8 mouse cellular contexts compared by ENCODE assay signal in the genomic region with DNA sequence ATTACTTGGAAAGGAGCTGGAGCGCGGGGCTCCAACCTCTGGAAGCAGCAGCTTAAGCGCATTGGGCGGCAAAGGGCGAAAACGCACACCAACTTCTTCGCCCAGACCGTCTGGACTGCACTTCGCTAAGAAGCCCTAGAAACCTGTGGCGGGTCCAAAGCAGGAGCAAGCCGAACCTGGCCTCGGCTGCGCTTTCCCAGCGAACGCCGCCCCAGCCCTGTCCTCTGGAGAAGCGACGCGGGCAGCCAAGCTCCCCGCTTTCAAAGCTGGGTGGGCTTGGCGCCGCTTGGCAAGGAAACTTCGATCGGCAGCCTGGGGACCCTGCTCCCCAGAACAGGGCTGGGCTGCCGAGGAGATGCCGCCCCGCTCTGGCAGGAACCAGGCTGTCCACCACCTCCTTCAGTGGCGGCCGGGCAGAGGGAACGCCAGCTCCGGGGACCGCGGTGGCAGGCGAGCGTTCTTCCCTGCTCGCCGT. TPM values are rescaled to one million over a fixed set of nuclear protein-coding genes. Genes with fewer than 3 reads are reported as not detected.
A peak's percentile ranks its signal among the peaks of the same experiment; 100 is the strongest.
DNase-seq lines count a peak whose midpoint lies in the region; TF ChIP-seq lines count a peak whose summit lies in the region.

No protein-coding gene starts in this region.

- 0 out of 2 replicates have a peak, but pooled peaks cover 2% of the 10 kb centered on the region for H3K4me1 ChIP-seq in heart, embryonic 10.5 days
- H3K4me1 ChIP-seq in ES-E14 (ENCODE audit: control insufficient read depth in 2 of 2, insufficient read depth in 2 of 2, low read length in 2 of 2, poor library complexity in 1 of 2), result peaks cover 0 to 2% of the 10 kb centered on the region in 2 experiments; a peak in 1 of 4 replicates
- H3K4me1 ChIP-seq in forebrain, embryonic 10.5 days, result peaks cover 25% of the 10 kb centered on the region

- H3K27ac ChIP-seq in heart, embryonic 10.5 days, result peak overlapping the region; percentile 92
- H3K27ac ChIP-seq in ES-E14 (ENCODE audit: insufficient read depth, low read depth, low read length, poor library complexity, severe bottlenecking), result no peak overlapping the region
- peak overlapping the region; percentile 89 for H3K27ac ChIP-seq in forebrain, embryonic 10.5 days
- peak overlapping the region; percentile 62 for H3K27ac ChIP-seq in macrophage

- no peak for DNase-seq in heart, embryonic 10.5 days (ENCODE audit: low spot score)
- DNase-seq in heart, postnatal 10 days, result no peak
- DNase-seq in ES-E14 (ENCODE audit: low read depth, low spot score), result no peak
- no peak for DNase-seq in forebrain, embryonic 10.5 days (ENCODE audit: extremely low spot score, low spot score)
- DNase-seq in kidney, adult 9 months, result peak; percentile 18
- no peak for DNase-seq in left cerebral cortex, postnatal 14 days (ENCODE audit: low spot score in 2 of 2)
- no peak for DNase-seq in cerebellum, adult 9-10 months

- peaks cover 8% of the 10 kb centered on the region; the same call in 1 of the 2 replicates for H3K27me3 ChIP-seq in heart, embryonic 10.5 days (ENCODE audit: insufficient read depth, poor library complexity, severe bottlenecking)
- H3K27me3 ChIP-seq in forebrain, embryonic 10.5 days (ENCODE audit: poor library complexity, severe bottlenecking), result no peaks in the 10 kb centered on the region

- in situ Hi-C loops in ES-E14 (cut with MboI; ENCODE audit: low sequenced_read_pairs in 2 of 2, unreplicated experiment in 2 of 2), result no loop called here

- 20% methylated on average over 37 of the region's 37 CpGs for WGBS in heart, embryonic 10.5 days
- WGBS in forebrain, embryonic 10.5 days, result 17% methylated on average over 37 of the region's 37 CpGs
- WGBS in macrophage (ENCODE audit: missing documents), result 17% methylated on average over 19 of the region's 37 CpGs

- peak overlapping the region; percentile 79 for H3K9ac ChIP-seq in ES-E14 (ENCODE audit: insufficient read depth, low read depth, low read length, poor library complexity, severe bottlenecking)

- H3K4me3 ChIP-seq in heart, embryonic 10.5 days, result peak overlapping the region; percentile 72
- H3K4me3 ChIP-seq in ES-E14 (ENCODE audit: insufficient read depth in 1 of 2, low read depth in 1 of 2, low read length in 2 of 2, poor library complexity in 1 of 2, severe bottlenecking in 1 of 2), result peak overlapping the region; percentile 84 to 85
- H3K4me3 ChIP-seq in forebrain, embryonic 10.5 days, result peak overlapping the region; percentile 66
- peak overlapping the region; percentile 51 for H3K4me3 ChIP-seq in macrophage (ENCODE audit: inconsistent target)

- intact Hi-C loops in heart, postnatal 10 days (cut with DNase I), result loop anchor here (5.0 kb wide), 2 partner anchors 61 to 131 kb away; no protein-coding TSS in a partner anchor
- intact Hi-C loops in left cerebral cortex, postnatal 14 days (cut with DNase I), result loop anchor here (5.0 kb wide), 1 partner anchor 131 kb away; no protein-coding TSS in a partner anchor

- no peaks in the 10 kb centered on the region for H3K36me3 ChIP-seq in heart, embryonic 10.5 days
- H3K36me3 ChIP-seq in ES-E14 (ENCODE audit: control insufficient read depth, insufficient read depth, low read length, poor library complexity, severe bottlenecking), result no peaks in the 10 kb centered on the region
- no peaks in the 10 kb centered on the region for H3K36me3 ChIP-seq in forebrain, embryonic 10.5 days (replicated peaks)
- H3K36me3 ChIP-seq in macrophage (ENCODE audit: inconsistent target), result no peaks in the 10 kb centered on the region

- peaks cover 48% of the 10 kb centered on the region for H3K79me2 ChIP-seq in macrophage (ENCODE audit: inconsistent target)

- H3K9me3 ChIP-seq in heart, embryonic 10.5 days, result no peaks in the 10 kb centered on the region
- H3K9me3 ChIP-seq in ES-E14 (ENCODE audit: control insufficient read depth, insufficient read depth, low read depth, low read length), result no peaks in the 10 kb centered on the region
- H3K9me3 ChIP-seq in forebrain, embryonic 10.5 days, result no peaks in the 10 kb centered on the region

TF ChIP-seq in ES-E14, 5 proteins besides CTCF, POLR2A, EP300 and RAD21:
- TF ChIP-seq MAFK (IDR thresholded peaks at IDR 0.05; ENCODE audit: insufficient read depth, low read depth, low read length) (no peak), CHD2 (IDR thresholded peaks at IDR 0.05; ENCODE audit: low read depth, low read length) (no peak), ZC3H11A (IDR thresholded peaks at IDR 0.05; ENCODE audit: borderline replicate concordance, low read depth, low read length) (no peak), ZNF384 (IDR thresholded peaks at IDR 0.05; ENCODE audit: low read depth, low read length) (no peak), HCFC1 (IDR thresholded peaks at IDR 0.05; ENCODE audit: borderline replicate concordance, insufficient read depth, low read length) (no peak)

RNA-seq across cellular contexts. Expression of a gene that starts 0.6 kb away (rescaled TPM):
- 19.9 and 28.7 TPM in 2 replicates for polyA plus RNA-seq in heart, embryonic 10.5 days (2016; fragmentation: Nextera tagmentation; extraction: Ambion mirVana)
- total RNA-seq in heart, postnatal 10 days (2021), result 10 to 100 TPM in 1 of 2 experiments, 1 to 10 TPM in 1; 9.1 to 11.7 TPM
- total RNA-seq in ES-E14 (2012; rRNA removed), result 38.0 and 41.5 TPM in 2 replicates
- polyA plus RNA-seq in forebrain, embryonic 10.5 days (2016; fragmentation: Nextera tagmentation; extraction: Ambion mirVana), result 14.1 and 15.9 TPM in 2 replicates
- 100 to 1,000 TPM in 10 of 26 experiments, 10 to 100 TPM in 16; 30.0 to 270 (median 67.0) TPM for total RNA-seq in macrophage (2018; cell fraction: chromatin; rRNA removed)
- total RNA-seq in macrophage (2018; cell fraction: cytosol; rRNA removed), result 100 to 1,000 TPM in 2 of 26 experiments, 10 to 100 TPM in 24; 26.9 to 126 (median 60.3) TPM
- 100 to 1,000 TPM in 13 of 26 experiments, 10 to 100 TPM in 13; 52.7 to 281 (median 101) TPM for total RNA-seq in macrophage (2018; cell fraction: nucleus; rRNA removed)
- 23.6 to 68.1 TPM (median 25.9 TPM) in 3 replicates for polyA plus RNA-seq in macrophage (2018)
- total RNA-seq in left cerebral cortex, postnatal 14 days (2021), result 10 to 100 TPM; 11.7 to 11.8 TPM

RNA-seq across cellular contexts. Expression of a gene that starts 57.0 kb away (rescaled TPM):
- polyA plus RNA-seq in heart, embryonic 10.5 days (2016; fragmentation: Nextera tagmentation; extraction: Ambion mirVana), result 0.33 and 0.98 TPM in 2 replicates
- total RNA-seq in heart, postnatal 10 days (2021), result 1 to 10 TPM in 1 of 2 experiments, under 1 TPM in 1; 0.91 to 1.3 TPM
- total RNA-seq in ES-E14 (2012; rRNA removed), result 4.0 and 5.1 TPM in 2 replicates
- 0.58 and 0.88 TPM in 2 replicates for polyA plus RNA-seq in forebrain, embryonic 10.5 days (2016; fragmentation: Nextera tagmentation; extraction: Ambion mirVana)
- total RNA-seq in macrophage (2018; cell fraction: chromatin; rRNA removed), result 1 to 10 TPM; 1.3 to 5.9 (median 2.2) TPM
- total RNA-seq in macrophage (2018; cell fraction: cytosol; rRNA removed), result 1 to 10 TPM; 1.4 to 4.8 (median 1.9) TPM
- total RNA-seq in macrophage (2018; cell fraction: nucleus; rRNA removed), result 1 to 10 TPM; 1.3 to 7.7 (median 2.7) TPM
- polyA plus RNA-seq in macrophage (2018), result 1.3 to 1.8 TPM (median 1.5 TPM) in 3 replicates
- 10 to 100 TPM; 13.3 to 15.7 TPM for total RNA-seq in left cerebral cortex, postnatal 14 days (2021)
